Mouse (Mus musculus) E14TG2a.4 (cell line): ENCODE results near the gene Chrng.

Source experiments
- CTCF ChIP-seq: conservative IDR thresholded peaks from 2 replicates; pipeline ENCODE4 v1.5.1; 2014; ENCODE audit warnings: low read length
- POU5F1 ChIP-seq: IDR thresholded peaks from 2 replicates; pipeline ENCODE4 v1.6.1; 2014; ENCODE audit warnings: low read length, borderline replicate concordance

DNA sequence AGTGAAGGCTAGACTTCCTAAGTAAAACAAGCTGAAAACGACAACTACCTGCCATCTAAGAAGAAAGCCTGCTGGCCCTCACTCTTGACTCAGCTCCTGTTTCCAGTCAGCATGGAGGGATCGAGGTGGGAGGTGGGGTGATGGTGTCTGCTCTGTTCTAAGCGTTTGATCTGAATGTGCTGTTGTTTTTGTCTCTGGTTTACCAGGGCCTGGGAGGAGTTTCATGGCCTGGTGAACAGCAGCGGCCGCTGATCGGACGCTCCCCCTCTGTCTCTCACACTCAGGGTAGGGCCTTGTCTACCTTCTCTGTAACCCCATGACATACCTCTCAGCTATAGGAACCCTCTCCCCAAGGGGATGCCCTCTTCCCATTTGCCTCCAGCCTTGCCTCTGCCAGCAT, 27.7 kb downstream of the Chrng start:
- TF ChIP-seq CTCF = no peak
- TF ChIP-seq POU5F1 = no peak
